Mouse (Mus musculus) lung, embryonic 16.5 days (tissue): ENCODE results near the gene Zfp493. TPM values are rescaled to one million over a fixed set of nuclear protein-coding genes. Genes with fewer than 3 reads are reported as not detected.
"Not testable (repeated sequence)": the region's sequence is repeated elsewhere in the genome, so short reads cannot be mapped to it uniquely, and the experiment has no call there.

ENCODE experiments used
- ATAC-seq: fragments of 200-750 bp; cut with Nextera tagmentation; 2 replicates; pipeline ENCODE4 v1.8.0; 2017; ENCODE audit warnings: low read depth, mild to moderate bottlenecking, moderate library complexity
- H3K27ac ChIP-seq: fragments of 300-500 bp; sonication (generic); 2 replicates; pipeline ENCODE4 v1.5.1; 2014; ENCODE audit warnings: mild to moderate bottlenecking, control low read depth, low read length
- H3K27me3 ChIP-seq: fragments of 300-500 bp; sonication (generic); 2 replicates; pipeline ENCODE4 v1.6.1; 2014; ENCODE audit warnings: low read depth, low read length, mixed read lengths; ENCODE audit not compliant: control insufficient read depth, insufficient read depth
- H3K36me3 ChIP-seq: fragments of 300-500 bp; sonication (generic); 2 replicates; pipeline ENCODE4 v1.6.1; 2014; ENCODE audit warnings: low read length; ENCODE audit not compliant: control insufficient read depth, insufficient read depth
- H3K4me1 ChIP-seq: fragments of 300-500 bp; sonication (generic); replicated peaks from 2 replicates; pipeline ENCODE4 v1.6.1; 2014; ENCODE audit warnings: low read length, mixed read lengths; ENCODE audit not compliant: control insufficient read depth, insufficient read depth
- H3K4me2 ChIP-seq: fragments of 300-500 bp; sonication (generic); 2 replicates; pipeline ENCODE4 v1.6.1; 2014; ENCODE audit warnings: low read depth, low read length, control low read depth
- H3K4me3 ChIP-seq: fragments of 300-500 bp; sonication (generic); 2 replicates; pipeline ENCODE4 v1.5.1; 2014; ENCODE audit warnings: mild to moderate bottlenecking, low read length, control low read depth
- H3K9ac ChIP-seq: fragments of 300-500 bp; sonication (generic); 2 replicates; pipeline ENCODE4 v1.6.1; 2014; ENCODE audit warnings: low read length, control low read depth
- H3K9me3 ChIP-seq: fragments of 300-500 bp; sonication (generic); 2 replicates; pipeline ENCODE4 v1.6.1; 2016; ENCODE audit warnings: low read length; ENCODE audit not compliant: control insufficient read depth
- polyA plus RNA-seq: library from polyadenylated mRNA; unstranded; fragments of >200 nt; fragmentation: Nextera tagmentation; extraction: Ambion mirVana; gene quantifications from 2 replicates; pipeline ENCODE4 v1.2.1, GENCODE M21; 2015

Gene Zfp493
- polyA plus RNA-seq, 1 experiment from 2014 or later, result 2.2 TPM

- not testable (repeated sequence) for H3K27me3 ChIP-seq, H3K36me3 ChIP-seq, H3K4me1 ChIP-seq, ATAC-seq, H3K9me3 ChIP-seq, H3K9ac ChIP-seq, H3K4me2 ChIP-seq, H3K27ac ChIP-seq, H3K4me3 ChIP-seq
These were observed 53.6 kb downstream of the Zfp493 start for GRCm38 (mm10) chr13:67833137-67833536.

Other genes with a start within 250 kb of the Zfp493 start
- 13.8 and 14.5 TPM in 2 replicates for gene Zfp748, start 225.9 kb upstream of the Zfp493 start, polyA plus RNA-seq
- gene Zfp729b, start 170.0 kb upstream of the Zfp493 start, polyA plus RNA-seq, result 4.5 and 4.7 TPM in 2 replicates
- 0.69 TPM in 1 of 2 replicates, not detected in the other for gene Gm49345, start 141.9 kb upstream of the Zfp493 start, polyA plus RNA-seq
- gene Zfp729a, start 141.9 kb upstream of the Zfp493 start, polyA plus RNA-seq, result 2.5 and 2.6 TPM in 2 replicates
- gene Zfp738, start 92.6 kb upstream of the Zfp493 start, polyA plus RNA-seq, result 11.6 and 12.9 TPM in 2 replicates
- gene Zfp65, start 50.5 kb upstream of the Zfp493 start, polyA plus RNA-seq, result 5.6 and 6.8 TPM in 2 replicates
- 6.7 and 7.2 TPM in 2 replicates for gene Zfp85, start 24.5 kb upstream of the Zfp493 start, polyA plus RNA-seq
- gene Zfp273, start 34.0 kb downstream of the Zfp493 start, polyA plus RNA-seq, result 8.0 and 8.6 TPM in 2 replicates
- gene Gm10037, start 51.4 kb downstream of the Zfp493 start, polyA plus RNA-seq, result 2.3 and 3.1 TPM in 2 replicates
- not detected in 2 replicates for gene BC048507, start 83.6 kb downstream of the Zfp493 start, polyA plus RNA-seq